Mouse (Mus musculus): ENCODE data around the gene Olfr1044.

DNA sequence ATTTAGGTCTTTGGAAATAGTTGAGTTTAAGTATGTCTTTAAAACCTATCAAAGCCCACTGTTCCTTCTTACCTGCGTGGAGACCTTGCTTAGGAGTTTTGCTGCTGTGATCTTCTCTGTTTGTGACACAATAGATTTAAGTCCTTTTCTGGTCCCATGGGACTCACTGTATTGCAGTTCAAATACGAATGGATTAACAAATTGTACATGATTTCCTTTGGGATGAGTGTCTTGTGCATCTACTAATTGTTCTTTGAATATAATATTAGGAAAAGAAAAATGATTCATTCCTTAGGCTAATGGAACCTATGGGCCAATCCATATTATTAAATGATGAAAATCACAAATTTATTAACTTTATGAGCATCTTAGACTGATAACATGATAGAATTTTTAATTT lies 41.6 kb upstream of the Olfr1044 start, which contains the start of gene Olfr1046:
- TF ChIP-seq CTCF (IDR thresholded peaks at IDR 0.05; ENCODE audit: low read depth, low read length): no peak
- no peak for TF ChIP-seq POLR2A (IDR thresholded peaks at IDR 0.05; ENCODE audit: extremely low read depth, insufficient read depth, low read length)
